9 mouse cellular contexts compared by ENCODE assay signal in genomic region chr3:104431156-104431847, GRCm38 (mm10).
DNase-seq lines count a peak whose midpoint lies in the region; ATAC-seq and TF ChIP-seq lines count a peak whose summit lies in the region.
"Had no signal": no experiment of that assay in that cellular context is flagged by ENCODE, and none has a peak within 500 bp of the region (broad histone marks: within the 10 kb centered on the region; RNA-seq: fewer than 3 reads in every experiment).

No protein-coding gene starts in this region.

- no peak for TF ChIP-seq EP300 in lung, postnatal 0 days (IDR thresholded peaks at IDR 0.05)

- no peak for DNase-seq in hindbrain, embryonic 11.5 days (ENCODE audit: low spot score)
- peak; percentile 35 for DNase-seq in MN1 (ENCODE audit: low spot score)
- DNase-seq in lung, postnatal 0 days (ENCODE audit: low spot score): no peak
- DNase-seq in adrenal gland, postnatal 14 days: no peak
- DNase-seq in Muller cell, postnatal 12 days (ENCODE audit: inconsistent ontology term): no peak
- no peak for DNase-seq in cerebellum, adult 9-10 months

- no peak overlapping the region for H3K27ac ChIP-seq in hindbrain, embryonic 15.5 days (replicated peaks)
- no peak overlapping the region for H3K27ac ChIP-seq in hindbrain, embryonic 11.5 days (ENCODE audit: low read depth, low read length)
- peak overlapping the region; percentile 46 for H3K27ac ChIP-seq in heart, embryonic 11.5 days (ENCODE audit: low read depth, low read length)
- peak overlapping the region; percentile 71 for H3K27ac ChIP-seq in lung, postnatal 0 days (ENCODE audit: low read length)

- no peak overlapping the region for H3K4me2 ChIP-seq in hindbrain, embryonic 15.5 days
- no peak overlapping the region for H3K4me2 ChIP-seq in hindbrain, embryonic 11.5 days (replicated peaks; ENCODE audit: low read depth, low read length)
- peak overlapping the region; percentile 20 for H3K4me2 ChIP-seq in heart, embryonic 11.5 days
- H3K4me2 ChIP-seq in lung, postnatal 0 days (replicated peaks; ENCODE audit: low read depth, low read length): 0 out of 2 replicates have a peak overlapping the region, but pooled peaks have one; percentile 23

- whole genome bisulfite sequencing in hindbrain, embryonic 15.5 days: 26% methylated on average over 13 of the region's 14 CpGs
- 18% methylated on average over 13 of the region's 14 CpGs for WGBS in hindbrain, embryonic 11.5 days
- WGBS in heart, embryonic 11.5 days (ENCODE audit: insufficient replicate concordance): 6% methylated on average over 13 of the region's 14 CpGs
- WGBS in lung, postnatal 0 days: 18% methylated on average over 13 of the region's 14 CpGs

- 0 out of 2 replicates have a peak, but pooled peaks cover 4% of the 10 kb centered on the region for H3K4me1 ChIP-seq in hindbrain, embryonic 15.5 days (replicated peaks)
- H3K4me1 ChIP-seq in hindbrain, embryonic 11.5 days (replicated peaks; ENCODE audit: control insufficient read depth, insufficient read depth, low read length): no peaks in the 10 kb centered on the region
- peaks cover 17% of the 10 kb centered on the region for H3K4me1 ChIP-seq in heart, embryonic 11.5 days (ENCODE audit: control insufficient read depth, insufficient read depth, low read length)
- peaks cover 8% of the 10 kb centered on the region; the same call in 1 of the 2 replicates for H3K4me1 ChIP-seq in lung, postnatal 0 days (ENCODE audit: insufficient read depth, low read depth, low read length)

- H3K9ac ChIP-seq in hindbrain, embryonic 15.5 days: no peak overlapping the region
- no peak overlapping the region for H3K9ac ChIP-seq in hindbrain, embryonic 11.5 days (ENCODE audit: low read depth, low read length)
- H3K9ac ChIP-seq in heart, embryonic 11.5 days (ENCODE audit: low read depth, low read length): no peak overlapping the region; the same call in 1 of the 2 replicates
- H3K9ac ChIP-seq in lung, postnatal 0 days (replicated peaks; ENCODE audit: low read depth): peak overlapping the region; percentile 9; the same call in 1 of the 2 replicates

- H3K9me3 ChIP-seq in hindbrain, embryonic 15.5 days: no peaks in the 10 kb centered on the region
- no peaks in the 10 kb centered on the region for H3K9me3 ChIP-seq in hindbrain, embryonic 11.5 days (ENCODE audit: control insufficient read depth, low read length)
- H3K9me3 ChIP-seq in heart, embryonic 11.5 days (replicated peaks; ENCODE audit: control insufficient read depth, low read length): no peaks in the 10 kb centered on the region
- no peaks in the 10 kb centered on the region for H3K9me3 ChIP-seq in lung, postnatal 0 days (ENCODE audit: low read length)

- H3K4me3 ChIP-seq in hindbrain, embryonic 15.5 days: no peak overlapping the region
- H3K4me3 ChIP-seq in hindbrain, embryonic 11.5 days (ENCODE audit: low read depth, low read length): no peak overlapping the region
- no peak overlapping the region for H3K4me3 ChIP-seq in heart, embryonic 11.5 days (ENCODE audit: low read depth, low read length)
- H3K4me3 ChIP-seq in lung, postnatal 0 days (ENCODE audit: low read depth, low read length): no peak overlapping the region

- no peaks in the 10 kb centered on the region for H3K27me3 ChIP-seq in hindbrain, embryonic 15.5 days
- H3K27me3 ChIP-seq in hindbrain, embryonic 11.5 days (ENCODE audit: control insufficient read depth, insufficient read depth, low read length): no peaks in the 10 kb centered on the region
- H3K27me3 ChIP-seq in heart, embryonic 11.5 days (ENCODE audit: control insufficient read depth, insufficient read depth, low read length): no peaks in the 10 kb centered on the region
- no peaks in the 10 kb centered on the region for H3K27me3 ChIP-seq in lung, postnatal 0 days (replicated peaks; ENCODE audit: insufficient read depth, low read length)
- H3K27me3 ChIP-seq: CH12.LX had no signal

- no peaks in the 10 kb centered on the region for H3K36me3 ChIP-seq in hindbrain, embryonic 15.5 days
- H3K36me3 ChIP-seq in hindbrain, embryonic 11.5 days (ENCODE audit: control insufficient read depth, insufficient read depth, low read length): no peaks in the 10 kb centered on the region
- no peaks in the 10 kb centered on the region for H3K36me3 ChIP-seq in heart, embryonic 11.5 days (ENCODE audit: control insufficient read depth, insufficient read depth, low read length)
- no peaks in the 10 kb centered on the region for H3K36me3 ChIP-seq in lung, postnatal 0 days (ENCODE audit: insufficient read depth, low read length)

- ATAC-seq in hindbrain, embryonic 15.5 days (ENCODE audit: low FRiP score, low read depth): peak; percentile 34; the same call in 1 of the 2 replicates
- ATAC-seq in hindbrain, embryonic 11.5 days (ENCODE audit: low FRiP score): no peak
- ATAC-seq in heart, embryonic 11.5 days (replicated peaks; ENCODE audit: insufficient number of reproducible peaks, low FRiP score, low TSS enrichment): peak; percentile 26; the same call in 1 of the 2 replicates
- ATAC-seq in lung, postnatal 0 days: no peak

- TF ChIP-seq CTCF in lung, postnatal 0 days (IDR thresholded peaks at IDR 0.05): no peak

Comparison
In these comparisons a context has a peak if more than half of its experiments do, and no peak if none do; other contexts are left out.
1. ATAC-seq: peak in hindbrain, embryonic 15.5 days (single experiment) and heart, embryonic 11.5 days (single experiment); none in hindbrain, embryonic 11.5 days (single experiment) and lung, postnatal 0 days (single experiment).
2. H3K27ac ChIP-seq: peak in heart, embryonic 11.5 days (single experiment) and lung, postnatal 0 days (single experiment); none in hindbrain, embryonic 15.5 days (single experiment) and hindbrain, embryonic 11.5 days (single experiment).
3. H3K4me2 ChIP-seq: peak in heart, embryonic 11.5 days (single experiment) and lung, postnatal 0 days (single experiment); none in hindbrain, embryonic 15.5 days (single experiment) and hindbrain, embryonic 11.5 days (single experiment).